Mouse (Mus musculus) C2C12 (cell line): ENCODE data around the gene Slc10a6. TPM values are rescaled to one million over a fixed set of nuclear protein-coding genes. Genes with fewer than 3 reads are reported as not detected.

Source experiments
- H3K27me3 ChIP-seq: one replicate; pipeline ENCODE4 v1.6.1; 2011; ENCODE audit not compliant: control insufficient read depth, insufficient read depth, insufficient read length
- H3K36me3 ChIP-seq: one replicate; pipeline ENCODE4 v1.6.1; 2011; ENCODE audit not compliant: control insufficient read depth, insufficient read depth
- H3K4me3 ChIP-seq: one replicate; pipeline ENCODE4 v1.5.1; 2011; ENCODE audit warnings: mild to moderate bottlenecking, control low read depth; ENCODE audit not compliant: poor library complexity, insufficient read depth, severe bottlenecking
- H3K79me2 ChIP-seq: one replicate; pipeline ENCODE4 v1.6.1; 2011; ENCODE audit not compliant: control insufficient read depth, insufficient read depth
- H3K79me3 ChIP-seq: one replicate; pipeline ENCODE4 v1.6.1; 2011; ENCODE audit warnings: low read depth, control low read depth
- H3ac ChIP-seq: one replicate; pipeline ENCODE3; 2011; ENCODE audit warnings: low read depth; ENCODE audit not compliant: control insufficient read depth, insufficient read length
- CEBPB ChIP-seq: IDR thresholded peaks from one replicate; pipeline ENCODE4 v1.6.1; 2011; ENCODE audit warnings: low read depth, mild to moderate bottlenecking, control low read depth, moderate library complexity
- CTCF ChIP-seq: IDR thresholded peaks from one replicate; pipeline ENCODE4 v1.5.1; 2011; ENCODE audit not compliant: control insufficient read depth, insufficient read depth, insufficient read length
- FOSL1 ChIP-seq: IDR thresholded peaks from one replicate; pipeline ENCODE4 v1.8.0; 2011; ENCODE audit warnings: mild to moderate bottlenecking, low read length; ENCODE audit not compliant: poor library complexity, insufficient read depth, severe bottlenecking
- MAX ChIP-seq: IDR thresholded peaks from one replicate; pipeline ENCODE4 v1.6.1; 2011; ENCODE audit warnings: mild to moderate bottlenecking, control low read depth
- MYOD1 ChIP-seq: IDR thresholded peaks from one replicate; pipeline ENCODE4 v1.6.1; 2011; ENCODE audit warnings: low read depth; ENCODE audit not compliant: control insufficient read depth, insufficient read length
- MYOG ChIP-seq: IDR thresholded peaks from one replicate; pipeline ENCODE4 v1.6.1; 2011; ENCODE audit not compliant: control insufficient read depth, insufficient read length; ENCODE audit errors: extremely low read depth
- USF1 ChIP-seq: IDR thresholded peaks from one replicate; pipeline ENCODE4 v1.6.1; 2011; ENCODE audit warnings: low read depth, mild to moderate bottlenecking, control low read depth, moderate library complexity
- polyA plus RNA-seq: library from polyadenylated mRNA; unstranded; fragments of >200 nt; fragmentation: generic; extraction: Trizol; gene quantifications from one replicate; pipeline ENCODE4 v1.2.1, GENCODE M21; 2012; ENCODE audit warnings: missing spikeins

Gene Slc10a6
- polyA plus RNA-seq, 1 experiment: 0.02 TPM

GRCm38 (mm10) chr5:103654780-103655179 is 25.6 kb upstream of the Slc10a6 start:
- no peaks in the 10 kb centered on the region for H3K27me3 ChIP-seq
- H3K79me2 ChIP-seq: no peaks in the 10 kb centered on the region
- TF ChIP-seq MAX (no peak), FOSL1 (no peak), CEBPB (no peak), MYOG (no peak), USF1 (no peak), MYOD1 (no peak), CTCF (no peak)
- no peak overlapping the region for H3K4me3 ChIP-seq
- H3K79me3 ChIP-seq: no peaks in the 10 kb centered on the region
- no peak overlapping the region for H3ac ChIP-seq
- no peaks in the 10 kb centered on the region for H3K36me3 ChIP-seq

DNA sequence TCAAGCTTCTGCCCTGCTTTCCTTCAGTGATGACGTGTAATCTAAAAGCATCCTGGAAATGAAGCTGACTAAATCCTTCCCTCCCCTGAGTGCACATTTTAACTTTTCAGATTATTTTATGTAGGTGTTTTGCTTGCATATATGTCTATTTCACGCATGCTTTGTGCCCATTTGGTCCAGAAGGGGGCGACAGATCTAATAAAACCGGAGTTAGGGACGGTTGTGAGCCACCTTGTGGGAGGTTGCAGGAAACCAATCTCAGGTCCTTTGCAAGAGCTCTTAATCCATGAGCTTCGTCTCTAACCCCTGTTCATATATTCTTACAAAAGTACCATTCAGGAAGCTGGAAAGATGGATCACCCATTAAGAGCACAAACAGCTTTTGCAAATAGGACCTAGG is 25.0 kb upstream of the Slc10a6 start:
- Histone ChIP-seq H3K4me3 (no peak overlapping the region), H3K79me2 (no peaks in the 10 kb centered on the region), H3K27me3 (no peaks in the 10 kb centered on the region), H3K36me3 (no peaks in the 10 kb centered on the region), H3K79me3 (no peaks in the 10 kb centered on the region), H3ac (no peak overlapping the region)
- TF ChIP-seq CEBPB (no peak), CTCF (peak; percentile 14)

- TF ChIP-seq MYOD1 (no peak), CEBPB (no peak), MYOG (no peak), CTCF (no peak), FOSL1 (no peak), USF1 (no peak), MAX (no peak)
- Histone ChIP-seq H3K79me3 (no peaks in the 10 kb centered on the region), H3K79me2 (no peaks in the 10 kb centered on the region)
These were observed 18.1 kb upstream of the Slc10a6 start for GRCm38 (mm10) chr5:103647320-103647719.

DNA sequence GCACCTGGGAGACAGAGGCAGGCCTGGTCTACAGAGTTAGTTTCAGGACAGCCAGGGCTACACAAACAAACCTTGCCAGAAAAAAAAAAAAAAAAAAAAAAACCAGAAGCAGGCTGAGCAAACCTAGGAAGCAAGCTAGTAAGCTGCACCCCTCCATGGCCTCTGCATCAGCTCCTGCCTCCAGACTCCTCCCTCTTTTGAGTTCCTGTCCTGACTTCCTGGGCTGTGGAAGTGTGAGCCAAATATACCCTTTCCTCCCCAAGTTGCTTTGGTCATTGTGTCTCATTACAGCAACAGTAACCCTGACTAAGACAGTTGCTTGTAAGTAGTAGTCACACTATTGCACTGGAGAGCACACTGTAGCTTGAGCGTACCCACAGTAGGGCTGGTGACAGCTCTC is 15.0 kb upstream of the Slc10a6 start:
- TF ChIP-seq CTCF (no peak), CEBPB (no peak), MAX (no peak), USF1 (no peak), MYOD1 (no peak), MYOG (no peak), FOSL1 (no peak)
- no peak overlapping the region for H3ac ChIP-seq
- no peaks in the 10 kb centered on the region for H3K79me2 ChIP-seq
- no peaks in the 10 kb centered on the region for H3K79me3 ChIP-seq
- H3K4me3 ChIP-seq: no peak overlapping the region
- no peaks in the 10 kb centered on the region for H3K36me3 ChIP-seq
- H3K27me3 ChIP-seq: no peaks in the 10 kb centered on the region

More at GRCm38 (mm10) chr5:103647320-103647719, 18.1 kb upstream of the Slc10a6 start:
- Histone ChIP-seq H3K27me3 (no peaks in the 10 kb centered on the region), H3ac (no peak overlapping the region), H3K4me3 (no peak overlapping the region), H3K36me3 (no peaks in the 10 kb centered on the region)

GRCm38 (mm10) chr5:103637162-103637561 is 8.0 kb upstream of the Slc10a6 start:
- Histone ChIP-seq H3K4me3 (no peak overlapping the region), H3K79me2 (no peaks in the 10 kb centered on the region), H3ac (no peak overlapping the region), H3K36me3 (no peaks in the 10 kb centered on the region), H3K79me3 (no peaks in the 10 kb centered on the region), H3K27me3 (no peaks in the 10 kb centered on the region)
- TF ChIP-seq USF1 (no peak), MYOD1 (no peak), MYOG (no peak), MAX (no peak), CEBPB (no peak), CTCF (no peak), FOSL1 (no peak)

GRCm38 (mm10) chr5:103629854-103630580 is 814 bp upstream of the Slc10a6 start:
- Histone ChIP-seq H3K4me3 (no peak overlapping the region), H3K27me3 (no peaks in the 10 kb centered on the region), H3K79me3 (no peaks in the 10 kb centered on the region), H3ac (no peak overlapping the region), H3K79me2 (no peaks in the 10 kb centered on the region), H3K36me3 (no peaks in the 10 kb centered on the region)
- no peak for TF ChIP-seq MYOD1
